Mouse (Mus musculus) liver (tissue): ENCODE measurements around the gene Cmip.

ENCODE experiments used
- DNase-seq: peaks from one replicate; pipeline ENCODE4 v3.0.0-alpha.2; 2020; ENCODE audit warnings: mixed read lengths

The Cmip gene

DNA sequence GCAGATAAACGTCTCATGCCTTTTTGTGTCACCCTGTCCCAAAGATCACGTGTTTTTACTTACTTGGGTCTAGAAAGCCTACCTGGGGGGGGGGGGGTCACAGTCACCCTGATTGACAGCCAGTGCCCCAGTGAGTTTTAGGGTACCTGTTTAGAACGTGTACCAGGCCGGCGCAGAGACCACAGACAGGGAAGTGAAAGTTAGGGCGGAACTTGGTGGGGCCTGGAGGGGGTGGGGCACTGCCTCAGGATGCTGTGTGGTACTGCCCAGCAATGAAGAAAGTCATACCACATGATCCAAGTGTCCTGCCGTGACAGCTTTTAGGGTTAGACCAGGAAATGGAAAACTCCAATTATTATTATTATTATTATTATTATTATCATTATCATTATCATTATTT lies 219.0 kb downstream of the Cmip start:
- peak; percentile 49 for DNase-seq

GRCm38 (mm10) chr8:117478082-117478481 lies 221.2 kb downstream of the Cmip start:
- DNase-seq = no peak

- no peak for DNase-seq
These were observed 223.1 kb downstream of the Cmip start for GRCm38 (mm10) chr8:117479996-117480395.

DNA sequence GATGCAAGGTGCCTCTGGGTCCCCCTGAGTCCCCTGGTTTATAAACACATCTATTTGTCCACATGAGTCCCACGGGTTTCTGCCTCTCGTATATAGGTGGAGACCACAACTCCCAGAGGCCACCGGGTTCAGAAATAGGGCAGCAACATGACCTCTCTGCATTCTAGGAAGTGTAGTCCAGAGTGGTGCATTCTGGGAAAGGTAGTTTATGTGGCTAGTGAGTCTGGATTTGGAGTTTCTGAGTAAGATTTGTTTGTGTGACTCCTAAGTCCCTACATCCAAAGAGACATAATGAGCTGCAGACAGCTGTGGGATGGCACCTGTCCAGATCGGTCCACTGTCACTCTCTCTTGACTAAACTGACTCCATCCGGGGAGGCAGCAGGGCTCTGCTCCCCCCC lies 223.7 kb downstream of the Cmip start:
- DNase-seq = no peak

GRCm38 (mm10) chr8:117481830-117482229 lies 225.0 kb downstream of the Cmip start:
- peak; percentile 55 for DNase-seq

DNA sequence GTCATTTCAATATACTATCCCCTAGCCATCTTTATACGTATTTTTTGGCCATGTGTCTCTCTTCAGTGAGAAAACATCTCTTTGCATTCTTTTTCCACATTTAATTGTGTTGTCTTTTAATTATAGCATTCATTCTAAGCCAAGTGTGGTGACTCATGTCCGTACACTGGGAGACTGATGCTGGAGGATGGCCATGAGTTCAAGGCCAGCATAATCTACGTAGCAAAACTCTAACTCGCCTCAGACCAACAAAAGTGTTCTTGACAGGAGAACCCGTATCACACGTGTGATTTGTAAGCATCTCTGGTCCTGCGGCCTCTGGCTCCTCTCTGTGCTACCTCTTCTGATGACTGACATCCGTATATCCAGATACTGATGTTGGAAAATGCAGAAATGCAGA lies 227.9 kb downstream of the Cmip start:
- DNase-seq = no peak

DNA sequence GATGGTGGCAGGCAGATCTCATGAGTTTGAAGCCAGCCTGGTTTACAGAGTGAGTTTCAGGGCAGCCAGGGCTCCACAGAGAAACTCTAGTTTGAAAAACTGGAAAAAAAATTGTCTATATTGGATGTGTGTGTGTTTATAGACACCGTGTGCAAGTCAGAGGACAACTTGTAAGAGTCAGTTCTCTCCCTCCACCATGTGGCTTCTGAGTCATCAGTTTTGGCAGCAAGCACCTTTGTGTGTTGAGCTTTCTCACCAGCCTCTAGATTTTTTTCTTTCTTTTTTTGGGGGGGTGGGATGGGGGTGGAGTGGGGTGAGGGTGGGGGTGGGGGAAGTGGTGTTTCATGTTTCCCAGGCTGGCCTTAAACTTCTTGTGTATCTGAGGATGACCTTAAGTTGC lies 228.5 kb downstream of the Cmip start:
- no peak for DNase-seq

DNA sequence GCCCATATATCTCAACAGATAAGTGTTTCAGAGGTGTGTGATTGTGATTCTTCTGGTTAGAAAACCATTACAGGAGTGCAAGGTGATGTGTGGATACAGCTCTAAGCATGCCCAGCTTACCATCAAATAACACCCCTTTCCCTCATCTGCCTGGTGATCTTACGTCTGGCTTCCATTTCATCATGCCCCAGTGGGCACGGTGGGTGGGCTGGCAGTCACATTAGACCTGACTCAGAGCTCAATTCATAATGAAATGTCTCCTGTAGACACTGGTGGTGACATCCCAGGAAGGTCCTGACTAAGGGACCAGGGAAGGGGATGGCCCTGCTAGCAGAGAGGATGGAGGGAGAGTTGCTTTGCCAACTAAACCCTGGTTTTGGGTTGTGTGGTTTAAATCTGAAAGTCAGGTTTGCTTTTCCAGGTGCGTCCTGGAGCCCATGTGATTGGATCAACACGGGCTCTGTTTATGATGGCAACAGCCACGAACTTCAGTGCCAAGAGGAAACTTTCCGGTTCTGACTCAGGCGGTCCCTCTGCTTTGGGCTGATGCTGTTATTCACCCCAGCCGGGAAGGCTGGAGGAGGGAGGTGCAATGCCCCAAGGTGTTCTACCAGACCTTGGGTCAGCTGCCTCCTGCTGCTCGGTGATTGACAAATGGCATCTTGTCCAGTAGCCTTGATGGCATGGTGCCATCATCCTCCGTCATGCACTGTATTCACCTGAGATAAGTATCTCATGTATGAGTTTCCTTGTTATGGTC lies 231.6 kb downstream of the Cmip start:
- DNase-seq = no peak

DNA sequence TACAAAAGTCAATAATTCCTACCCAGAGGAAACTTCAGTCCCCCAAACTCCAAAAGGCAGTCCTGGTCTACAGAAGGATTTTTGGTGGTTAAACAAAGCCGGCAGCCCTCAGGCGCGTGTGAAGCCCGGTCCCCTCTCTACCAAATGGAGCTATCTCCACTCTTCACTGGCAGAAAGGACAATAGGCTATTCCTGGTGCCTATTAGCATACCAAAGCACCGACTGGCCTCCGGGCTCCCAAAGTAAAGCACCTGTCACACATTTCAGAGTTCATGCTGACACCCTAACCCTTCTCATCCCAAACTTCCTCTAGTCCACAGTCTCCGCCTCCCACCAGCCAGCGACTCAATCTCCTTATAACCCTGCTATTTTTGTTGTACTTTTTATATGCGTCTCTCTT lies 236.7 kb downstream of the Cmip start:
- DNase-seq = no peak

- no peak for DNase-seq
These were observed 238.0 kb downstream of the Cmip start for GRCm38 (mm10) chr8:117494874-117495273.

DNA sequence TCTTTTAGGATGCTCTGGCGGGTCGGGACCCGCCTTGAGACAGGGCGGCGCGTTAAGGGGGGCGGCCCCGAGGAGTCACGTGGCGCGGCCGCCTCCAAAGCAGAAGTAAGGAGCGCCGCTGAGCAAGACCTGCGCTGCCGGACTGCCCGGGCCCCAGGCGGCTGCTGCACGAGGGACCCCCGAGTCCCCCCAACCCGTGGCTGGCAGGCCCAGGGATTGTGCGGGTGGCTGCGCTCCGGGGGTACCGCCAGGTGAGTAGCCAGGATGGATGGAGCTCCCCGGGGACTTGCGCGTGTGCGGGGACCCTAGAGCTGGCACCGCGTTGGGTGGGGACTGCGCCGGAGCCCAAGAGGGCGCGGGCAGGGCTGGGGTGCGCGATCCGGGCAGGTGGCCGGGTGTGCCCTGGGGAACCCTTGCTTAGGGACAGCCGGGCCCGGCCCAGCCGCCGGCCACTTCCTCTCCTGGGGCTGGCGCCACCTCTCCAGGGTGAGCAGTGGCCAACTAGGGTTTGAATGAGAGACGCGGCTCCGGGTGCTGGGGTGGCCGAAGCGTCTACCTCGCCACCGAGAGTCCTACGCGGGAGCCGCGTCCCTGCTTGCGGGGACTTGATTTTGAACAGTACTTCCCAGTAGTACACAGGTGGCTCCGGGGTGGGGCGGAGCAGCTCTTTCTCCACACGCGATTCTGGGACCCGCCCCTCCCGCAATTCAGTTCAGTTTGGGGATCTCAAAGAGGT lies 241.5 kb downstream of the Cmip start, which contains the start of gene Plcg2:
Gene Plcg2, plus strand, starts transcription at position 113 of the 736 bp plus-strand sequence.
- DNase-seq = peak; percentile 41

DNA sequence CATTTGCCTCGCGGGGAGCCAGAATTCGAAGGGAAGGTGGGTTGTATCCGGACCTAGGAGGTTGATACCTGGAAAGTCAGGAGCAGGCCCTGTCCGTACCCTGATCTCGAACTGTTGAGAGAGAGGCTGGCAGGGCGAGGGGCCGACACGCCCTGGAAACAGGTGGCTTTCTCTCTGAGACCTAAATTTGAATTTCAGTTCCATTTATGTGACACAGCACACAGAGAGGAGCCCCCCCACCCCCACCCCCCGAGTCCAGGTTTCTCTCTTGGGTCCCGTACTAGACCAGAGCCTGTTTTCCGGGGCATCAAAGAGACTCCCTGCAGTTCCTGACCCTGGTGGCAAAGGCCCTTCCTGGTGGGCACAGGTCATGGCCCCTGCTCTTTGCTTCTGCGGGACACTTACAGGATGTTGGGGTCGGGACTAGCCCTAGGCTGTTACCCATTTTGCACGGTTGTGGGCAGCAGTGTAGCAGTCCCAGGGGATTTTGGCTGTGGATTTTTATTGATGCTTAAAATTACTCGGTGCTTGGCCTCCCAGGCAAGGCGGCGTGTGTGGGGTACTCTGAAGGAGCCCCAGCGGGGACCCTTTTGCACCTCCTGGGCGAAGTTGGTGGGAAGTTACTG lies 242.2 kb downstream of the Cmip start:
- DNase-seq = no peak

GRCm38 (mm10) chr8:117500232-117500823 lies 243.5 kb downstream of the Cmip start:
- DNase-seq = no peak

DNA sequence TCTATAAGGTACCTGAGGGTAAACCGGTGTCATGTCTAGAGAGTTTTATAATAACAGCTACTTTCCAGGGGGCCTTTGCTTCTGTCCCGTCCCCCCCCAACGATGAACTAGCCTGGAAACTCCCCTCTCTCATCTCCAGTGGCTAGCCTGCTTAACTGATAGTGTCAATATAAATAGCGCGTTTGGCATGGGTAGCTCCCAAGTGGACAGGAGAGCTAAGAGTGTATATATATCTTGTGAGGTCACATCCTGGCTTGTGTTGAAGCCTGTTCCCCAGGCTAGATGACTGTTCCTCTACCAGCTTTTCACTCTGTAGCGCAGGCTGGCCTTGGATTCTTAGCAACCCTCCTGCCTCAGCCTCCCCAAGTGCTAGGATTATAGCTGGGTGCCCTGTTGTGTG lies 244.5 kb downstream of the Cmip start:
- DNase-seq = no peak

- no peak for DNase-seq
These were observed 246.7 kb downstream of the Cmip start for GRCm38 (mm10) chr8:117503405-117504069.

- DNase-seq = no peak
These were observed 250.8 kb downstream of the Cmip start for GRCm38 (mm10) chr8:117507703-117508102.
